Mouse (Mus musculus) cerebellum, postnatal 36 days (tissue): Measurements from ENCODE around the gene Plekha4.
"Not testable (repeated sequence)": the region's sequence is repeated elsewhere in the genome, so short reads cannot be mapped to it uniquely, and the experiment has no call there.

Experiments used
- DNase-seq, 2 experiments: peaks; one replicate each; pipeline ENCODE4 v3.0.0; 2021 to 2022; ENCODE audit warnings: mixed read lengths in 2 of 2

Plekha4 gene

DNA sequence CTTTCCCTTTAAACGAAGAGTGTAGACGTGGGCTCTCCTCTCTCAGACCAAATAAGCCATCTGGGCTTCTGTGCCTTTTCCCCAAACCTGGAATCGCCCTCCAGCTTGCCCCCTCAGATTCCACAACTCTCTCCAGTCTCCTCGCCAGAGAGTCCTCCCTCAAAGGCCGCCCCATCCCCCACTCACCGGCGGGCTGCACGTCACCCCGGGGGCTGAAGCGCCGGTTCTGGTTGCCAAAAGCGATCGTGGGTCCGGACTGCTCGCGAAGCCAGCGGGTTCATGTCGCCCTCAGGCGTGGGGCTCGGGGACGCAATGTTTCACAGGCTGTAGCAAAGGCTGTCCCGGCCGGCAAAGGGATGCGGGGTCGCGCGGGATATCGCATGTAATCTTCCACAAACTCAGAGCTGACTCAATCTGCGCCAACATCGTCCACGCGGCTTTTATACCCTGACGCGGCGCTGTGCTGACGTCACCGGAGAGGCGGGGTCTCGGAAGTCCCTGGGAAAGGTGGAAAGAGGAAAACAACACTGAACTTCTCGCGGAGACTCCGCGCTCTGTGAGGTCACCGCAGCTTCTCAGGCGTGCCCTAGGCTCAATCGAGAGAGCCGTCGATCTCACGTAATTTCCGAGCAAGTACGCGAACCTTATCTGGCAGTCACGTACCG is at the start of gene Plekha4, which contains the start of gene Ppp1r15a:
TSS of gene Plekha4 (plus strand) at position 522 of the 665 bp plus-strand sequence.
TSS of gene Ppp1r15a (minus strand) at position 460 of the 665 bp plus-strand sequence.
- DNase-seq: peak; percentile 94 to 98

GRCm38 (mm10) chr7:45476453-45476852 is 49.7 kb upstream of the Plekha4 start:
- no peak for DNase-seq

DNA sequence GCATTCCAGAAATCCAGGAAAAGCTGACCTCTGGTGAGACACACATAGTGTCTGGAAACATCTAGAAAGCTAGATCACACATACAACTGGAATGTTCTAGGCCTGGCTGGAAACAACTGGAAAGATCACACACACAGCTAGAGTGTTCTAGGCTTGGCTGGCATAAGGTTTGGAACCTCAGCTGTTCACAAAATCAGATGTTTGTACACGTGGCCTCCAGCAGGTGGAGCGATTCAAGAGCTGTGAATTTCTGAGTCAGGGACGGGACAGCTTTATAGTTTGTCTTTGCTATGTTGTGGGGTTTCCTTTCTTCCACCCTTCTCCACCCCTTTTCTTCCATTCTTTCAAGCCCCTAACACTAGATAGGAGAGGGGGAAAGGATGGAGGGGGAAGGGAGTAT is 49.1 kb upstream of the Plekha4 start:
- DNase-seq: peak; percentile 74 to 81

DNA sequence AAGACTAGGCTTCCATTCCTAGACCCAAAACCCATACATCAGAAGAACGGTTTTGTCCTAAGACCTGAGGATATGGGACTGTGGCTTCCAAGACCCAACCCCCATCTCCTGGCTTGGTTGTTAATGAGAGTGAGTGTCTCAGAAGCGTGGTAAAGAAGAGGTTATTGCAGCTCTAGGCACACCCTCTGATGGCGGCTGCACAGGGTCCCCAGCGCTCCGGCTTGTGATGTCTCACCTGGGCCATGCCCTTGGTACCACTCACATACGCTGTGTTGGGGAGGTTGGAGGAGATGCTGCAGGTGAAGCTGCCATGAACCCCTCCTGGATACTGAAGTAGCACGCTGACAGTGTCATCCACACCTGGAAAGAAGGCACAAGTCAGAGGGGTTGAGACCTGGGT is 47.4 kb upstream of the Plekha4 start:
- DNase-seq: no peak

- DNase-seq: not testable (repeated sequence)
Measured at GRCm38 (mm10) chr7:45480310-45480709, 45.8 kb upstream of the Plekha4 start.

- DNase-seq: peak; percentile 66 to 71
Measured at GRCm38 (mm10) chr7:45481374-45481927, 44.7 kb upstream of the Plekha4 start, which contains the start of gene Tulp2. Gene Tulp2 (plus strand): TSS chr7:45481877.

DNA sequence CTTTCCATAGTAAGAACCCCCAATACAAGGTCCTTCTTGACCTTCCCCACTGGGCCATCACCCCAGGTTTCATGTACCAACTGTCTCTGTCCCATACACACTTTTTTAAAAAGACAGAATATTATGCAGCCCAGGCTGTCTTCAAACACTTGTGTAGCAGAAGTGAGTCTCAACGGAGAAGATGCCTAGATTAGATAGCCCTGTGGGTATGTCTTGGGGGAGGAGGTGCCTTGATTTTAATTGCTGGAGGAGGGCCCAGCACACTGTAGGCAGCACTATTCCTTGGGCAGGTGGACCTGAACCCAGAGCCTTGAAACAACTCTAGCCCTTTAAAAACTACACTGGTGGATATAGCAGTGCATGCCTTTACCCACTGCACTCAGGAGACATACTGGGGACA is 44.0 kb upstream of the Plekha4 start:
- DNase-seq: no peak

- not testable (repeated sequence) for DNase-seq
Measured at GRCm38 (mm10) chr7:45484985-45485384, 41.1 kb upstream of the Plekha4 start.

- no peak for DNase-seq
Measured at GRCm38 (mm10) chr7:45486158-45486557, 40.0 kb upstream of the Plekha4 start.

DNA sequence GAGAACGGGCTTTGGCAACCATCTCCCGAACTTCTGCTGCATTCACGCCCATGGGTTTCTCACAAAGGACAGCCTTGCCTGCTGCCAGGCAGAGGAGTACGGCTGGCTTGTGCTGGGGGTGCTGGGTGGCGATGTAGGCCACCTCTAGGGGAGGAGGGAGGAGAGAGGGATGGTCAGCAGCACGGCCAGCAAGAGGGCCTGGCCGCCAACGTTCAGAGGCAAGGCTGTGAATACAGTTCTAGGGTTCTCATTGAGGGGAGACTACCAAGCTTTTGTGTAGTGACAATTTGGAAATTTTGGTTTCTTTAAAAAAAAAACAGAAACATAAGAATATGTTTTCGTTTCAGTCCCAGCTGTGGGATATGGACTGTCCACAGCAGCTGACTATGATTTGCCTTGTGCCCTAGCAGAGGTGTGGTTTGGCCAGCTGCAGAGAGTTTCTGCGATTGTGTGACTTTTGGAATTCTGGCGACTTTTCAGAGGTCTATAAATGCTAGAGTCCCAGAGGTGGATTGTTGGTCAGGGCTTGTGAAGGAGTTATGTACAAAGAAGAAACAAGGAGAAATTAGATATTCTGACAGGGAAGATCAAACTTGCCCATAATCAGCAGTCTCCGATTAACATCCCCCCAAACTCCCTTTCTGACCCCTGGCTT is 39.2 kb upstream of the Plekha4 start, which contains the start of gene Gm45808:
TSS of gene Gm45808 (minus strand) at position 51 of the 655 bp plus-strand sequence.
- DNase-seq: no peak

GRCm38 (mm10) chr7:45487861-45488292 is 38.3 kb upstream of the Plekha4 start:
- no peak for DNase-seq

DNA sequence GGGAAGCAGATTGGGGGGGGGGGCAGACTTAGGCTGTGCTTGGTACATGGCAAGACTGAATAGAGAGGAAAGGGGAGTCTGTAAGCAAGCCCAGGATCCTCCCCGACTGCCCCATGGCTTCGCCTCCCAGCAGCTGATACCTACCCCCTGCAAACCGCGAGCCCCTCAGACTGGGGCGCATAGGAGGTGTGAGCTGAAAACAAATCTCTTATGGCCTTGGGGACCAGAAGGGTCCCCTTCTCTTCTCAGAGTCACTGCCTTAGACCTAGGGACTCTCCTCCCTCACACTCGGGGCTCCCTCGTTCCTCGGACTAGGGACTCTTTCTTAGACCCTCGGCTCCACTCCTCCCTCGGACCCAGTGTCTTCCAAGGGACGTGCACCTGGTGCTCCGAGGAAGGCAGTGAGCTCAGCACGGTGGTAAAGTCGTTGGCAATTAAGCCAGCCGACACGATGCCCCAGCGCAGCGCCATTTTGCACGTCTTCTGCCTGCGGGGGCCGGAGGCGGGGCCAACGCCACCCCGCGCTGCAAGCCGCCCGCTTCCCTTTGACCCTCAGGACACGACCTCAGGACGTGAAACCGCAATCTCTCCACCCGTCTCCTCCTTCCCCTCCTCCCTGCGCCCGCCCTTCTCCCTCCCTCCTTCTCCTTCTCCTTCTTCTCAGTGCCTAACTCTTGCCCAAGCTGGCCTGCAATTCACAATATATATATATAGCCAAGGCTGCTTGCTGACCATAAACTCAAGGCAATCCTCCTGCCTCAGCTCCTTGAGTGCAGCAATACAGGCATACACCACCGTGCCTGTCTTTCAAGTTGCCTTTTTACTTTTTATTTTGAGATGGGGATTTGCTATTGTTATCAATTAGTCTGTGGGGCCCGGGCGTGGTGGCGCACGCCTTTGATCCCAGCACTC is 37.6 kb upstream of the Plekha4 start, which contains the start of gene Dhdh:
TSS of gene Dhdh (minus strand) at position 513 of the 912 bp plus-strand sequence.
- peak; percentile 64 to 68 for DNase-seq

GRCm38 (mm10) chr7:45489578-45489977 is 36.6 kb upstream of the Plekha4 start:
- DNase-seq: no peak

DNA sequence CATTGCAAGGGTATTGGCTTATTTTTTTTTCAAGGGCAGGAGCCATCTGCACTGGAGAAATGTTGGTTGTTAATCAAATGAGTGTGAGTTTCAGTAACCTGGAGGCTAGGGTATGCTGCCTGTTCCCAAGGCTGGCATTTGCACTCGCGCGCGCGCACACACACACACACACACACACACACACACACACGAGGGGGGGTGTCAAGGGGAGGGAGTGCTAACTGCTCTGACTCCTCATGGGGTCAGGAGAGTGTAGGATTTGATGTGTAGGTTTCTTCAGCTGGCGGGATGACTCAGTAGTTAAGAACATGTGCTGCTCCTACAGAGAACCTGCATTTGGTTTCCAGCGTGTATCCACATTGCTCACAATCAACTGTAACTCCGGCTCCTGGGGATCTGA is 35.3 kb upstream of the Plekha4 start:
- no peak for DNase-seq

- no peak for DNase-seq
Measured at GRCm38 (mm10) chr7:45491264-45491663, 34.9 kb upstream of the Plekha4 start.

DNA sequence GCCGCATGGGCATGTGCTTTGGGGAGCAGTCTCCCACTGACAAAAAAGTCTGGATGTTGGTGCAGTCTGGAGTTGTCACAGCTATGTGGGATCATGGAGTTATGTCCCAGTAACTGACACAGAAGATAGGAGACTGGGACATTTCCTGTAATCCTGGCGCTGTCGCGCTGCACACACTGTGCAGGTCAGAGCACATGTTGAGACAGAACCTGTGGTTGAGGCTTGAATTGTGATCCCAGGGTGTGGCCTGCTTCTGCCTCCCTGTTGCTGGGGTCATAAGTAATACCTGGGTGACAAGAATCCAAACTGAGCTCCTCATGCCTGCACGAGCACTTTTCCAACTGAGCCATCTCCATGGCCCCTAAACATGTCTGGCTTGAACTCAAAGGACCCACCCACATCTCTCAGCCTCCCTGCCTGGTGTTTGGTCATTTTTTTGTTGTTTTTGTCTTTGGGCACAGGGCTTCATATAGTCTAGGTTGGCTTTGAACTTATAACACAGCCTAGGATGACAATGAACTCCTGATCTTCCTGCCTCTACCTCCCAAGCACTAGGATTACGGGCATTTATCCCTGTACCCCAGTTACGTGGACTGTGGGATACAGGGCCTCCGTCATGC is 33.8 kb upstream of the Plekha4 start:
- peak in 1 of 2 experiments; percentile 34 for DNase-seq

DNA sequence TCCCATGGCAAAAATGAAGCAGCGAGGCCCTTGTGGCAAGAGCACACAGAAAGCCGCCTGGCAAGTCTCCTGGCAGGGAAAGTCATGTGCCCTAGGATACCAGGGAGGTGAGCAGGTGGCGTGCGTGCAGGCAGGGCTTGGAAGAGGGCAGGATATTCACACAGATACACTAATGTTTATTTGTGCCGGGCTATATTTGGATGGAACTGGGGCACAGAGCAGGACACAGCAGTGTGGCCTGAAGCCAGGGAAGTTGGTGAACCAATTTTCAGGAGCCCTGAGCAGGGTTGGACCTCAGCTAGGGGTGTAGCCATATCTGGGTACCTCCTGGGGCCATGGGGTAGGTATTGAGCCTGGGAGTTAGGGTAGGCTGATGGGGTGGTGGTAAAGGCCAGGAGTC is 33.2 kb upstream of the Plekha4 start:
- DNase-seq: peak; percentile 82 to 87

- no peak for DNase-seq
Measured at GRCm38 (mm10) chr7:45494548-45494947, 31.6 kb upstream of the Plekha4 start.

- DNase-seq: no peak
Measured at GRCm38 (mm10) chr7:45498427-45498826, 27.7 kb upstream of the Plekha4 start.

GRCm38 (mm10) chr7:45507583-45507982 is 18.5 kb upstream of the Plekha4 start:
- peak in 1 of 2 experiments; percentile 41 for DNase-seq

DNA sequence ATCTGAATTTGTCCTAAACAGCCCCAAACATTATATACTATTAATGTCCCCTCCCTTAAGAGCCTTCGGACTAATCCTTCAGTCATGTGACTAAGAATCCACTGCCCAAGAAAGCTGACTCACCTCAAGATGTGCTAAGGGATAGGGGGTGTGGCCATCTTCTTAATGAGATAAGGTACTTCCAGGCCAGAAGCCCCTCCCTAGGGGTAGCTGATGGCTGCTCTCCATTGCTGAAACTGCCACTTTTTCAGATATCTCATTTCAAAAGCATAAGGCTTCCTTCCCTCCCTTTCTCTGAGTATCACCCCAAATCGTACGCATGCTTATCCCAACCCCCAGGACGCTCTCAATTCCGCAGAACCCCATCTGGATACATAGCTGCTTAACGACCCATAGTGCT is 17.6 kb upstream of the Plekha4 start:
- DNase-seq: no peak
